Mouse (Mus musculus) intestine, postnatal 0 days (tissue): ENCODE measurements at regions not wholly inside any gene's neighbourhood (a gene's known extent, or its start where the extent isn't known, plus 50 kb on each side); places are given as distances from the start of the nearest gene placed in this dataset.

ENCODE experiments used
- ATAC-seq: fragments of 200-750 bp; cut with Nextera tagmentation; 2 replicates; pipeline ENCODE4 v1.8.0; 2017; ENCODE audit warnings: mild to moderate bottlenecking, moderate TSS enrichment, moderate library complexity
- H3K27ac ChIP-seq: fragments of 300-500 bp; sonication (generic); 2 replicates; pipeline ENCODE4 v1.5.1; 2014; ENCODE audit warnings: mild to moderate bottlenecking, low read depth, low read length, moderate library complexity
- H3K27me3 ChIP-seq: fragments of 300-500 bp; sonication (generic); replicated peaks from 2 replicates; pipeline ENCODE4 v1.6.1; 2014; ENCODE audit warnings: low read length, mixed read lengths; ENCODE audit not compliant: control insufficient read depth, insufficient read depth
- H3K36me3 ChIP-seq: fragments of 300-500 bp; sonication (generic); 2 replicates; pipeline ENCODE4 v1.6.1; 2014; ENCODE audit warnings: mild to moderate bottlenecking, moderate library complexity; ENCODE audit not compliant: control insufficient read depth, insufficient read depth
- H3K4me1 ChIP-seq: fragments of 300-500 bp; sonication (generic); replicated peaks from 2 replicates; pipeline ENCODE4 v1.6.1; 2014; ENCODE audit warnings: antibody characterized with exemption, low read length, mixed read lengths; ENCODE audit not compliant: control insufficient read depth, insufficient read depth
- H3K4me2 ChIP-seq: fragments of 300-500 bp; sonication (generic); replicated peaks from 2 replicates; pipeline ENCODE4 v1.6.1; 2014; ENCODE audit warnings: low read depth, mild to moderate bottlenecking, moderate library complexity
- H3K4me3 ChIP-seq: fragments of 300-500 bp; sonication (generic); 2 replicates; pipeline ENCODE4 v1.5.1; 2014; ENCODE audit warnings: low read depth, low read length
- H3K9ac ChIP-seq: fragments of 300-500 bp; sonication (generic); 2 replicates; pipeline ENCODE4 v1.6.1; 2014; ENCODE audit warnings: mild to moderate bottlenecking, low read depth, low read length
- H3K9me3 ChIP-seq: fragments of 300-500 bp; sonication (generic); 2 replicates; pipeline ENCODE4 v1.6.1; 2016; ENCODE audit warnings: mixed run types; ENCODE audit not compliant: control insufficient read depth
- CTCF ChIP-seq: sonication (generic); IDR thresholded peaks from 2 replicates; pipeline ENCODE4 v1.5.1; 2016; ENCODE audit warnings: low read depth, mild to moderate bottlenecking, control low read depth, antibody characterized with exemption, moderate library complexity
- whole genome bisulfite sequencing: fragments of 180-500 bp; shearing (Covaris S2); extraction: QIAGEN DNeasy Blood & Tissue Kit; methylation state at CpG from one replicate; pipeline ENCODE4 v1.1.7; 2014; 5-methylcytosine and 5-hydroxymethylcytosine counted together

- Histone ChIP-seq H3K4me1 (no peaks in the 10 kb centered on the region), H3K27ac (no peak overlapping the region), H3K27me3 (no peaks in the 10 kb centered on the region), H3K4me2 (no peak overlapping the region), H3K36me3 (no peaks in the 10 kb centered on the region), H3K9ac (no peak overlapping the region), H3K4me3 (no peak overlapping the region), H3K9me3 (no peaks in the 10 kb centered on the region)
- no peak for ATAC-seq
- TF ChIP-seq CTCF: no peak
- WGBS: 30% methylated on average over 5 of the region's 5 CpGs
These were observed 54.9 kb upstream of the Gpc3 start for GRCm38 (mm10) chrX:52668679-52669078.

DNA sequence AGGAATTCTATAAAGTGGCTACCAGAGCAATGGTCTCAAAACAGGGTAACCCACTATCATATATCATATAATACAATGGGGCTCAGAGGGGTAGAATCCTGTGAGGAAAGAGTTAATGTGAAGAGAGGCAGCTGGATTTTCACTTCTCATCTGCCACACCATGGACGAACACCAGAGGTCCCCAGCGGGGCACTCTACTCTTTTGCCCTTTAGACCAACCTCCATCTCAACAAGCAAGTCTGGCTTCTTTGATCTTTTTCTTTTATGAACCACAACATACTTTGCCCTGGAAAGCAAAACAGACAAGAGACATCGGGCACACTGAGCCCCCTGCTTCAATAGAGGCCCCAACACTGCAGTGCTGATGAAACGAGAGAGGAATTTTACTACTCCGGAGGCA, 65.3 kb upstream of the Gpc3 start:
- Histone ChIP-seq H3K27ac (no peak overlapping the region), H3K9me3 (no peaks in the 10 kb centered on the region), H3K4me1 (no peaks in the 10 kb centered on the region), H3K27me3 (no peaks in the 10 kb centered on the region), H3K4me2 (peak overlapping the region; percentile 10; the same call in 1 of the 2 replicates), H3K36me3 (no peaks in the 10 kb centered on the region), H3K4me3 (no peak overlapping the region), H3K9ac (no peak overlapping the region)
- peak; percentile 68 for TF ChIP-seq CTCF
- WGBS: 25% methylated on average over 5 of the region's 5 CpGs
- ATAC-seq: no peak; the same call in 1 of the 2 replicates

DNA sequence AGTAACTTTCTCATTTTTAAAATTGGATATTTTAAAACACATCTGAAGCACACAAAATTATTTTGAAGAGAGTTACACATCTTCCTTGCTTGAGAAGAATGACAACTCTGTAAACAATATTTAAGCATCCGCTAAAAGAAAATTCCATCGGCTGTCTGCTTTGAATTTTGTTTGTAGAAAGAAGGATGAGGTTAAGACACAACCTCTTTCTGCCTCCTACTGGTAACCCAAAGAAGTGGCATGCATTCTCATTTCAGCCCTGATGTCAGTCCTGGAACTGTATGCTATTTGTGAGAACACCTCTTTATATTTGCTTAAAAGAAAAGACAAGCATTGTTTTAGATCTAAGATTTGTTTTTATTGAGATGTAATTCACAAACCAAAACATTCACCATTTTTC, 80.6 kb upstream of the Gpc3 start:
- 51% methylated on average over 2 of the region's 2 CpGs for WGBS
- no peak overlapping the region for H3K4me3 ChIP-seq
- no peak for ATAC-seq

GRCm38 (mm10) chrX:52699615-52700014, 85.9 kb upstream of the Gpc3 start:
- 67% methylated on average over 1 of the region's 1 CpGs for WGBS
- Histone ChIP-seq H3K4me1 (no peaks in the 10 kb centered on the region), H3K4me2 (no peak overlapping the region), H3K9me3 (no peaks in the 10 kb centered on the region), H3K27ac (no peak overlapping the region), H3K9ac (no peak overlapping the region), H3K36me3 (no peaks in the 10 kb centered on the region), H3K27me3 (no peaks in the 10 kb centered on the region), H3K4me3 (no peak overlapping the region)
- TF ChIP-seq CTCF: no peak
- ATAC-seq: no peak

More for the DNA sequence above, 80.6 kb upstream of the Gpc3 start:
- Histone ChIP-seq H3K4me1 (no peaks in the 10 kb centered on the region), H3K4me2 (no peak overlapping the region), H3K27ac (no peak overlapping the region), H3K9ac (no peak overlapping the region), H3K36me3 (no peaks in the 10 kb centered on the region), H3K27me3 (no peaks in the 10 kb centered on the region), H3K9me3 (no peaks in the 10 kb centered on the region)
- peak; percentile 66 for TF ChIP-seq CTCF

- TF ChIP-seq CTCF: peak; percentile 71
- Histone ChIP-seq H3K27me3 (no peaks in the 10 kb centered on the region), H3K4me1 (no peaks in the 10 kb centered on the region), H3K36me3 (no peaks in the 10 kb centered on the region), H3K27ac (no peak overlapping the region), H3K4me2 (no peak overlapping the region), H3K4me3 (no peak overlapping the region), H3K9me3 (no peaks in the 10 kb centered on the region), H3K9ac (no peak overlapping the region)
- no peak for ATAC-seq
- WGBS: 27% methylated on average over 3 of the region's 3 CpGs
These were observed 73.5 kb upstream of the Ccdc160 start for GRCm38 (mm10) chrX:52717495-52717894.

GRCm38 (mm10) chrX:52738116-52738515, 52.9 kb upstream of the Ccdc160 start:
- Histone ChIP-seq H3K9me3 (no peaks in the 10 kb centered on the region), H3K4me2 (no peak overlapping the region), H3K4me1 (no peaks in the 10 kb centered on the region), H3K27me3 (no peaks in the 10 kb centered on the region), H3K27ac (no peak overlapping the region; the same call in 1 of the 2 replicates), H3K36me3 (no peaks in the 10 kb centered on the region), H3K4me3 (no peak overlapping the region), H3K9ac (no peak overlapping the region)
- ATAC-seq: peak; percentile 59
- whole genome bisulfite sequencing: 46% methylated on average over 3 of the region's 3 CpGs
- no peak for TF ChIP-seq CTCF
